Mouse (Mus musculus) kidney, embryonic 16.5 days (tissue): ENCODE data around the gene Slc20a1. TPM values are rescaled to one million over a fixed set of nuclear protein-coding genes. Genes with fewer than 3 reads are reported as not detected.

ENCODE experiments used
- ATAC-seq: fragments of 200-750 bp; cut with Nextera tagmentation; 2 replicates; pipeline ENCODE4 v1.8.0; 2017; ENCODE audit warnings: moderate TSS enrichment; ENCODE audit not compliant: low FRiP score, low TSS enrichment
- H3K27ac ChIP-seq: fragments of 300-500 bp; sonication (generic); 2 replicates; pipeline ENCODE4 v1.5.1; 2014; ENCODE audit warnings: low read length
- H3K27me3 ChIP-seq: fragments of 300-500 bp; sonication (generic); 2 replicates; pipeline ENCODE4 v1.6.1; 2014; ENCODE audit warnings: low read length, control low read depth, mixed read lengths; ENCODE audit not compliant: insufficient read depth
- H3K36me3 ChIP-seq: fragments of 300-500 bp; sonication (generic); 2 replicates; pipeline ENCODE4 v1.6.1; 2014; ENCODE audit warnings: low read length, control low read depth, mixed read lengths; ENCODE audit not compliant: insufficient read depth
- H3K4me1 ChIP-seq: fragments of 300-500 bp; sonication (generic); 2 replicates; pipeline ENCODE4 v1.6.1; 2014; ENCODE audit warnings: low read length, control low read depth, mixed read lengths; ENCODE audit not compliant: insufficient read depth
- H3K4me2 ChIP-seq: fragments of 300-500 bp; sonication (generic); replicated peaks from 2 replicates; pipeline ENCODE4 v1.6.1; 2014; ENCODE audit warnings: low read depth, low read length
- H3K4me3 ChIP-seq: fragments of 300-500 bp; sonication (generic); 2 replicates; pipeline ENCODE4 v1.5.1; 2014; ENCODE audit warnings: mild to moderate bottlenecking, low read length
- H3K9ac ChIP-seq: fragments of 300-500 bp; sonication (generic); replicated peaks from 2 replicates; pipeline ENCODE4 v1.6.1; 2014; ENCODE audit warnings: low read length
- H3K9me3 ChIP-seq: fragments of 300-500 bp; sonication (generic); 2 replicates; pipeline ENCODE4 v1.6.1; 2016; ENCODE audit warnings: low read length, control low read depth
- WGBS: fragments of 180-500 bp; shearing (Covaris S2); extraction: QIAGEN DNeasy Blood & Tissue Kit; methylation state at CpG from one replicate; pipeline ENCODE4 v1.1.7; 2014; 5-methylcytosine and 5-hydroxymethylcytosine counted together
- polyA plus RNA-seq: library from polyadenylated mRNA; unstranded; fragments of >200 nt; fragmentation: Nextera tagmentation; extraction: Ambion mirVana; gene quantifications from 2 replicates; pipeline ENCODE4 v1.2.1, GENCODE M21; 2015

Slc20a1 gene
- polyA plus RNA-seq, 1 experiment from 2014 or later, result 28.3 TPM

DNA sequence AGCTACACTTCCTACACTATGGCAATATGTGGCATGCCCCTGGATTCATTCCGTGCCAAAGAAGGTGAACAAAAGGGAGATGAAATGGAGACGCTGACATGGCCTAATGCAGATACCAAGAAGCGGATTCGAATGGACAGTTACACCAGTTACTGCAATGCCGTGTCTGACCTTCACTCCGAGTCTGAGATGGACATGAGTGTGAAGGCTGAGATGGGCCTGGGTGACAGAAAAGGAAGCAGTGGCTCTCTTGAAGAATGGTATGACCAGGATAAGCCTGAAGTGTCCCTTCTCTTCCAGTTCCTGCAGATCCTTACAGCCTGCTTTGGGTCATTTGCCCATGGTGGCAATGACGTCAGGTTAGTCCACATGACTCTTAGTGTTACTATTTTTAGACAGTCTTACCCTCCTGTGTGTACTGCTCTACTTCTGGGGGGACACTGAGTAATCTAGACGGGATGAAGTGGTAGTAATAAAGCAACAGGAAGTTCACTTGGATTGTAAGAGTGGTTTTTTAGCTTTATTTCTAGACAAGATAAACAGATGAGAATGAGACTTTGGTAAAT is 9.7 kb downstream of the Slc20a1 start:
- no peak for ATAC-seq
- no peak overlapping the region for H3K9ac ChIP-seq
- no peaks in the 10 kb centered on the region for H3K4me1 ChIP-seq
- H3K4me2 ChIP-seq, result no peak overlapping the region
- H3K9me3 ChIP-seq, result no peaks in the 10 kb centered on the region
- 90% methylated on average over 8 of the region's 8 CpGs for WGBS
- no peak overlapping the region for H3K27ac ChIP-seq
- H3K4me3 ChIP-seq, result no peak overlapping the region
- H3K27me3 ChIP-seq, result no peaks in the 10 kb centered on the region
- H3K36me3 ChIP-seq, result peaks cover 72% of the 10 kb centered on the region

- ATAC-seq, result no peak
- Histone ChIP-seq H3K27ac (no peak overlapping the region), H3K36me3 (peaks cover 58% of the 10 kb centered on the region), H3K9me3 (no peaks in the 10 kb centered on the region), H3K4me1 (no peaks in the 10 kb centered on the region), H3K4me2 (no peak overlapping the region), H3K4me3 (no peak overlapping the region), H3K27me3 (no peaks in the 10 kb centered on the region), H3K9ac (no peak overlapping the region)
- WGBS, result 82% methylated on average over 8 of the region's 8 CpGs
These were observed 11.7 kb downstream of the Slc20a1 start for GRCm38 (mm10) chr2:129210089-129210749.

DNA sequence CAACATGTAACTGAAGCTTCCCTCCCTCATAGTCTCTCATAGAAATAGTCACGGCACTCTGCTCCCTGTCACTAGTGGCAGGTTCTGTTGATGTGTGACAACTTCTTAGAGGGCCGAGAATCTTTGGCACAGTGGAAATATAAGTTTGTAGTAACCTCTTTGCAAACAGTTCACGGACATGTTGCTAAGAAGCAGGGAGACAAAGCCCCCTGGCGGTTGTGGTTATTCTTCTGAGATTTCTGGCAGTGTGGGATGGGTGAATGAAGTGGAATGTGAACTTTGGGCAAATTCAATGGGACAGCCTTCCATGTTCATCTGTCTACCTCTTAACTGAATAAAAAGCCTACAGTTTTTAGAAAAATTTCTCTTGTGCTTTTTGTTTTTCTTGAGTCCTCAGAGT is 12.7 kb downstream of the Slc20a1 start:
- no peaks in the 10 kb centered on the region for H3K9me3 ChIP-seq
- H3K27ac ChIP-seq, result no peak overlapping the region
- H3K4me3 ChIP-seq, result no peak overlapping the region
- no peaks in the 10 kb centered on the region for H3K4me1 ChIP-seq
- ATAC-seq, result no peak
- WGBS, result 83% methylated on average over 4 of the region's 4 CpGs
- H3K36me3 ChIP-seq, result peaks cover 57% of the 10 kb centered on the region
- no peak overlapping the region for H3K9ac ChIP-seq
- no peaks in the 10 kb centered on the region for H3K27me3 ChIP-seq
- H3K4me2 ChIP-seq, result no peak overlapping the region

DNA sequence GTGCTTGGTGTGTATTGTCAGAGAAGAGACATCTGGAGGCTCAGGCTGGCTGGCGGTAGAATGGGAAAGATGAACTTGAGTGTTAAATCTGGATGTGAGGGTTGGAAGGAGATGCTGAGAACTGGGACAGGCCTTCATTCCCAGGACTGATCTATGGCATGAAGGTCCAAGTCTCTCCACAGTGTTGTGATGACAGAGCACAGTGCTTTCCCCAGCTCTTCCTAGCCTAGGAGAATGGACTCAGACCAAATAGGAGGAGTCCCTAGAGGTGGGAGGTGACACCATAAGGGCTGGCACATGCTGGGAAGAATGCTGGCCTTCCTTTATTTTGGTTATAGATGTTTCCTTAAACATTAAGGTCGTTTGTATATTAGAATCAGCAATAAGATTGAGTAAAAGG is 13.4 kb downstream of the Slc20a1 start:
- Histone ChIP-seq H3K9ac (no peak overlapping the region), H3K36me3 (peaks cover 50% of the 10 kb centered on the region), H3K4me1 (no peaks in the 10 kb centered on the region), H3K27me3 (no peaks in the 10 kb centered on the region), H3K4me3 (no peak overlapping the region), H3K4me2 (no peak overlapping the region), H3K9me3 (no peaks in the 10 kb centered on the region), H3K27ac (no peak overlapping the region)
- no peak for ATAC-seq
- 68% methylated on average over 2 of the region's 2 CpGs for WGBS

- no peak overlapping the region for H3K4me3 ChIP-seq
- ATAC-seq, result no peak
- H3K27me3 ChIP-seq, result no peaks in the 10 kb centered on the region
- H3K36me3 ChIP-seq, result peaks cover 45% of the 10 kb centered on the region
- H3K9me3 ChIP-seq, result no peaks in the 10 kb centered on the region
- no peak overlapping the region for H3K27ac ChIP-seq
- H3K9ac ChIP-seq, result no peak overlapping the region
- 85% methylated on average over 7 of the region's 7 CpGs for WGBS
- no peak overlapping the region for H3K4me2 ChIP-seq
- no peaks in the 10 kb centered on the region for H3K4me1 ChIP-seq
These were observed 14.0 kb downstream of the Slc20a1 start for GRCm38 (mm10) chr2:129212566-129212965.

GRCm38 (mm10) chr2:129214774-129215173 is 16.2 kb downstream of the Slc20a1 start:
- no peaks in the 10 kb centered on the region for H3K4me1 ChIP-seq
- H3K4me3 ChIP-seq, result no peak overlapping the region
- 92% methylated on average over 5 of the region's 5 CpGs for WGBS
- H3K27me3 ChIP-seq, result no peaks in the 10 kb centered on the region
- no peak overlapping the region for H3K9ac ChIP-seq
- no peaks in the 10 kb centered on the region for H3K9me3 ChIP-seq
- no peak overlapping the region for H3K4me2 ChIP-seq
- H3K36me3 ChIP-seq, result peaks cover 23% of the 10 kb centered on the region
- H3K27ac ChIP-seq, result no peak overlapping the region
- peak; percentile 42; the same call in 1 of the 2 replicates for ATAC-seq

- Histone ChIP-seq H3K9me3 (no peaks in the 10 kb centered on the region), H3K4me1 (no peaks in the 10 kb centered on the region), H3K36me3 (no peaks in the 10 kb centered on the region), H3K9ac (no peak overlapping the region), H3K4me3 (no peak overlapping the region), H3K27me3 (no peaks in the 10 kb centered on the region), H3K4me2 (no peak overlapping the region), H3K27ac (no peak overlapping the region)
- ATAC-seq, result no peak
- 29% methylated on average over 9 of the region's 9 CpGs for WGBS
These were observed 19.1 kb downstream of the Slc20a1 start for GRCm38 (mm10) chr2:129217612-129218185.

DNA sequence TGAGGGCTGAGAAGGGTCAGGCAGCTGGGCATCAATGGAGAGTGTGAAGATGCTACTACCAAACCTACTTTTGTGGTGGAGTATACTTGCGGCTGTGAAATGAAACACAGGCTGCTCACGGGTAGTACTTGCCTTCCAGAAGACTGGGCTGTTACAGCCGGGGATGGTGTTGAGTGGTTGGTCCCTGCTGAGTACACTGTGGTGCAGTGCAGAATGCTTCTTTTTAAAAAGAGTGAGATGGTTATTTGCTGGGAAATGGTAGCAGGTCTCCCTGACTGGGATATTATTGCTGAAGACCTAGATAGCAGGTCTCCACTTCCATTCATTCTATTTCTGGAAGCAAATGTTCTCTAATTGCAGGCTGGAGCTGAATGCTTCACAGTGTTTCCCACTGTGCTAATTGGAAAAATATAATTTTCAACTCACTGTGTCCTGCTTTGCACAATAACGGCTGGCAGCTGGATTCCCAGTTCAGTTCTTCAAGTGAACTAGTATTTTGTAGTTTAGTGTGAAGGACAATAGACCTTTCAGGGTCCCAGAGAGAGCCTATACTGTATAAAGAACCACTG is 20.1 kb downstream of the Slc20a1 start:
- no peak overlapping the region for H3K9ac ChIP-seq
- WGBS, result 95% methylated on average over 4 of the region's 4 CpGs
- H3K27ac ChIP-seq, result no peak overlapping the region
- no peak overlapping the region for H3K4me2 ChIP-seq
- no peak for ATAC-seq
- no peak overlapping the region for H3K4me3 ChIP-seq
- no peaks in the 10 kb centered on the region for H3K36me3 ChIP-seq
- H3K4me1 ChIP-seq, result no peaks in the 10 kb centered on the region
- H3K27me3 ChIP-seq, result no peaks in the 10 kb centered on the region
- no peaks in the 10 kb centered on the region for H3K9me3 ChIP-seq

DNA sequence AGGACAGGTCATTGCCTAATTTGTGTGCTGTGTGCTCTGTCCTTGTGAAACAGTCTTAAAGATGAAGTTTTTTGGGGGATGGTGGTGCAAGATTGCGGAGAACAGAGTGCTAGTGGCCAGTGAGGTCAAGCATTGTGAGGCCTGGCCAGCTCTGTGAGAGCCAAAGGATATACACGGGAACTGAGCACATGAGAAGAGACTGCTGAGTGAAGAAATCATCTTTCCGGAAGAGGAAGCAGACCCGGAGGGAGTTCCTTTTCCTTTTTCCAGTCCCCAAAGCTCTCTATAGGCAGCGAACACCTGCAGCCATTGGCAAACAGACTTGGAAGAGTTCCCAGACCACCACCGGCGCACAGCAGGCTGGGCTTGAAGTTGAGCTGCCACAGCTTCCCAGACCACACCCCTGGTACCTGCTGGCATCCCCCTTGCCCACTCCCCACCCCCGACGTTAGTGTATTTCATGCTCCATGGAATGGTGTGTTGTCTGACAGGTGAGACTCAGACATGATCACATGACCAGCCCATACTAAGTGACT is 22.6 kb downstream of the Slc20a1 start:
- no peaks in the 10 kb centered on the region for H3K36me3 ChIP-seq
- H3K9me3 ChIP-seq, result no peaks in the 10 kb centered on the region
- no peak overlapping the region for H3K9ac ChIP-seq
- no peaks in the 10 kb centered on the region for H3K4me1 ChIP-seq
- H3K27ac ChIP-seq, result no peak overlapping the region
- no peak overlapping the region for H3K4me3 ChIP-seq
- no peak overlapping the region for H3K4me2 ChIP-seq
- H3K27me3 ChIP-seq, result no peaks in the 10 kb centered on the region
- WGBS, result 49% methylated on average over 9 of the region's 9 CpGs
- ATAC-seq, result 0 out of 2 replicates have a peak, but pooled peaks have one; percentile 23

DNA sequence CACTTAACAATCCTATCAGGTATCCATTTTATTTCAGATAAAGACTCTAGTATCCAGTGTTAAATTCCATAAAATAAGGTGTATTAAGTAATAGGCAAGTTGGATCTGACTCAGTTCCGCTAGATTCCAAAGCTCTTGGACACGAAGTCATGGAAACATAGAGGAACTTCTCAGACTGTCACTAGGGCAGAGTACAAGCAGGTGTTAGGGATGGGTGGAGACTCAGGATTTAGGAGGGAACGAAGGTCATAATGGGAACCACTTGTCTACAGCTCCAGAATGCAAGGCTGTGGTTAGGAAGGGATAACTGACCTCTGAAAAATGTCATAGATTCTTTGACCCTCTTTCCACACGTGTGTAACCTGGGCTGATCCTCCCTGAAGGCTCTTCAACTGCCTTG is 25.6 kb downstream of the Slc20a1 start:
- H3K36me3 ChIP-seq, result no peaks in the 10 kb centered on the region
- H3K9ac ChIP-seq, result no peak overlapping the region
- no peak for ATAC-seq
- no peaks in the 10 kb centered on the region for H3K9me3 ChIP-seq
- H3K4me2 ChIP-seq, result no peak overlapping the region
- H3K4me1 ChIP-seq, result no peaks in the 10 kb centered on the region
- H3K27me3 ChIP-seq, result no peaks in the 10 kb centered on the region
- no peak overlapping the region for H3K27ac ChIP-seq
- H3K4me3 ChIP-seq, result no peak overlapping the region
- 78% methylated on average over 4 of the region's 4 CpGs for WGBS
